Mouse (Mus musculus) spleen, adult 2 months (tissue): ENCODE measurements around the gene Vat1l.

Experiments
- CTCF ChIP-seq: fragments of 200-500 bp; IDR thresholded peaks from 2 replicates; pipeline ENCODE4 v1.5.1; 2011; ENCODE audit warnings: mild to moderate bottlenecking, inconsistent platforms; ENCODE audit not compliant: insufficient read depth, insufficient read length, insufficient replicate concordance; ENCODE audit errors: extremely low read depth
- POLR2A ChIP-seq: fragments of 200-500 bp; IDR thresholded peaks from 2 replicates; pipeline ENCODE4 v1.6.1; 2011; ENCODE audit warnings: low read depth, low read length, inconsistent platforms

DNA sequence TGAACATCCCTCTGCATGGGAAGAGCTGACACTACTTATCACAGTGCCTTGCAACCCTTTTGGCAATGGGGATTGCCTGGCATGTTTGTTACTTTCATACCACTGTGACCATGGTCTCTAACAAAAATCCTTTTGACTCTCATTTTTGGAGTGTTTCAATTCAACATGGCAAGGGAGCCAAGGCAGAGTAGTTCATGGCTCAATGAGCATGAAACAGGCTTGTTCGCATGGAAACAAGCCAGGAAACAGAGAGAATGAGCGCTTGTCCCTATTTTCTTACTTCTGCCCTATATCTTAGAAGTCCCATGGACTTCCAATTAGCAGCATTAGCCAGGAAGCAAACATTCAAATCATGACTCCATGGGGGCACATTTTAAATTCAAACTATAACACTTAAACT, 18.6 kb downstream of the Vat1l start:
- TF ChIP-seq CTCF (no peak), POLR2A (no peak)
